ENCODE assay signal across 16 mouse cellular contexts in genomic region chr1:136348137-136348536, GRCm38 (mm10).
"Had no signal": no experiment of that assay in that cellular context is flagged by ENCODE, and none has a peak within 500 bp of the region (broad histone marks: within the 10 kb centered on the region; RNA-seq: fewer than 3 reads in every experiment).

No protein-coding gene starts in this region.

- H3K4me3 ChIP-seq: intestine, embryonic 15.5 days; limb, embryonic 12.5 days; limb, embryonic 15.5 days; midbrain, embryonic 10.5 days; midbrain, embryonic 15.5 days; neural tube, embryonic 12.5 days; neural tube, embryonic 15.5 days had no signal

- H3K36me3 ChIP-seq: intestine, embryonic 15.5 days; limb, embryonic 12.5 days; limb, embryonic 15.5 days; midbrain, embryonic 10.5 days; midbrain, embryonic 15.5 days; neural tube, embryonic 12.5 days; neural tube, embryonic 15.5 days had no signal

- H3K9ac ChIP-seq: intestine, embryonic 15.5 days; limb, embryonic 12.5 days; limb, embryonic 15.5 days; midbrain, embryonic 15.5 days; neural tube, embryonic 12.5 days; neural tube, embryonic 15.5 days had no signal

- ATAC-seq: intestine, embryonic 15.5 days; midbrain, embryonic 15.5 days had no signal

- H3K27ac ChIP-seq: intestine, embryonic 15.5 days; limb, embryonic 12.5 days; limb, embryonic 15.5 days; macrophage; midbrain, embryonic 10.5 days; midbrain, embryonic 15.5 days; neural tube, embryonic 12.5 days; neural tube, embryonic 15.5 days had no signal

- H3K27me3 ChIP-seq: limb, embryonic 12.5 days; limb, embryonic 15.5 days; midbrain, embryonic 15.5 days; neural tube, embryonic 12.5 days; neural tube, embryonic 15.5 days had no signal

- H3K4me2 ChIP-seq: intestine, embryonic 15.5 days; limb, embryonic 12.5 days; limb, embryonic 15.5 days; midbrain, embryonic 15.5 days; neural tube, embryonic 12.5 days; neural tube, embryonic 15.5 days had no signal

- H3K9me3 ChIP-seq: intestine, embryonic 15.5 days; limb, embryonic 12.5 days; limb, embryonic 15.5 days; midbrain, embryonic 10.5 days; midbrain, embryonic 15.5 days; neural tube, embryonic 12.5 days; neural tube, embryonic 15.5 days had no signal

- DNase-seq: kidney, adult 18-20 months; kidney, adult 9 months; kidney, postnatal 14 days; kidney, postnatal 4 days; left cerebral cortex, postnatal 4 days; lung, adult 2 months; thymus, adult 18-20 months; thymus, postnatal 36 days had no signal
